Mouse (Mus musculus) embryonic stem cell, embryonic (primary cell): Measurements from ENCODE around the gene Clic5.

ENCODE experiments used
- CTCF ChIA-PET, 4 experiments: fragments of 300-600 bp in 2 of 4; fragments of 350-600 bp in 2 of 4; sonication (Branson Sonifier 250); formaldehyde crosslinking; loops; one replicate each; lab custom pipeline; 2022; ENCODE audit warnings: inconsistent platforms in 2 of 4; lab: Charles Lee
- POLR2A ChIA-PET, 4 experiments: fragments of 300-600 bp in 2 of 4; fragments of 350-600 bp in 2 of 4; sonication (Branson Sonifier 250); formaldehyde crosslinking; loops; one replicate each; lab custom pipeline; 2022; ENCODE audit warnings: antibody characterized with exemption in 4 of 4, inconsistent platforms in 1 of 4; lab: Charles Lee

Clic5 gene

GRCm38 (mm10) chr17:44188042-44188768 is at the start of gene Clic5:
Gene Clic5 (plus strand): TSS chr17:44188584.
- ChIA-PET POLR2A (interaction anchor here in 2 of 4 experiments (1.0 to 1.9 kb wide), 5 partner anchors 10 to 64 kb away, joined by 3 to 5 read pairs (median 4); no protein-coding TSS in a partner anchor), CTCF (interaction anchor here (0.5 to 1.9 kb wide), 6 partner anchors 13 to 1063 kb away, joined by 3 to 13 read pairs (median 4); no protein-coding TSS in a partner anchor)

- CTCF ChIA-PET, result interaction anchor here in 1 of 4 experiments (0.5 kb wide), 1 partner anchor 376 kb away, joined by 24 read pairs; no protein-coding TSS in a partner anchor
Observed at GRCm38 (mm10) chr17:44145806-44146205, 42.6 kb upstream of the Clic5 start.

GRCm38 (mm10) chr17:44148109-44148846 is 40.1 kb upstream of the Clic5 start:
- CTCF ChIA-PET, result interaction anchor here in 2 of 4 experiments (0.6 to 1.8 kb wide), 2 partner anchors 108 kb away, joined by 3 to 5 read pairs; no protein-coding TSS in a partner anchor
- POLR2A ChIA-PET, result no interaction called here

More at GRCm38 (mm10) chr17:44145806-44146205, 42.6 kb upstream of the Clic5 start:
- POLR2A ChIA-PET, result no interaction called here

GRCm38 (mm10) chr17:44151130-44151529 is 37.3 kb upstream of the Clic5 start:
- CTCF ChIA-PET, result interaction anchor here (0.8 to 3.6 kb wide), 5 partner anchors 14 to 108 kb away, joined by 3 to 19 read pairs (median 13); no protein-coding TSS in a partner anchor
- POLR2A ChIA-PET, result no interaction called here

DNA sequence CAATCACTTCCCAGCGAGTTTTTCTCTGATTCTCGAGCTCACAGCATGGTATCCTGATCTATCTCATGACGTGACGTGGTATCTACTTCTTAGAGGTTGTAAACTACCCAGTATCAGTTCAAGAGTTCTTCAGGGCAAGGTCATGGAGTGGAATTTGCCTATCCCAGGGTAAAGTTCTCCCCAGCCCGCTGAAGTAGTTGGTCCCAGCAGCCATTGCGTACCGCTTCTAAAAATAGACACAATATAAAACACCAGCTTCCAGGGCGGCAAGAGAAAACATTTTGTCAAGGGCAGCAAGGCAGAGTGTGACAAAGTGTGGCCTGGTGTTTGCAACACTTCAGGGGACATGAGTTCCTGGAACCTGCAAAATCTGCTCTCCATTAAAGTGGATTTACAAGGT is 36.5 kb upstream of the Clic5 start:
- CTCF ChIA-PET, result interaction anchor here in 3 of 4 experiments (0.6 to 3.6 kb wide), 7 partner anchors 15 to 349 kb away, joined by 3 to 19 read pairs (median 5); no protein-coding TSS in a partner anchor
- POLR2A ChIA-PET, result interaction anchor here in 1 of 4 experiments (1.2 kb wide), 1 partner anchor 37 kb away, joined by 3 read pairs; no protein-coding TSS in a partner anchor

DNA sequence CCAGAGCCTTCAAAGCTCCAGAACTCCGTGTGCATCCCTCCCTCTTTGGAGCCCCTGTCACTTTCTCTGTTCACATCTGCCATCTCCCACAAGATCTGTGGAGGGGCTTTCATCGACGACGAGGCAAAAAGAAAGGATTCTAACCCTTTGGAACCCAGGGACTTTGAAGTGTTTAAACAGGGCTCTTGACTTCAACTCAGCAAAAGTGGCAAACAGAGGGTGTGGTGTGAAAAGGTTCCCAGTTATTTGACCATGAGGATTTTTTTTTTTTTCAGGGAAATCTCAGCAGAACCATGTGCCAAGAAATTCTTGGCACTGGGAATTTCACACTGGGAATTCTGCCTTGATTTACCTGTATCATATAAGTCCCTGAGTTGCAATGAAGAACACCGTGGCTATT is 34.5 kb upstream of the Clic5 start:
- CTCF ChIA-PET, result interaction anchor here (0.5 to 3.6 kb wide), 6 partner anchors 12 to 401 kb away, joined by 3 to 19 read pairs (median 4); no protein-coding TSS in a partner anchor
- POLR2A ChIA-PET, result interaction anchor here in 1 of 4 experiments (0.6 kb wide), 2 partner anchors 98 to 127 kb away, joined by 3 read pairs; no protein-coding TSS in a partner anchor

GRCm38 (mm10) chr17:44155204-44155603 is 33.2 kb upstream of the Clic5 start:
- ChIA-PET CTCF (interaction anchor here in 2 of 4 experiments (0.7 to 1.7 kb wide), 3 partner anchors 11 to 103 kb away, joined by 3 to 5 read pairs (median 5); no protein-coding TSS in a partner anchor), POLR2A (no interaction called here)

- ChIA-PET POLR2A (no interaction called here), CTCF (interaction anchor here in 1 of 4 experiments (1.6 kb wide), 1 partner anchor 8 kb away, joined by 4 read pairs; no protein-coding TSS in a partner anchor)
Observed at GRCm38 (mm10) chr17:44158186-44158585, 30.2 kb upstream of the Clic5 start.

DNA sequence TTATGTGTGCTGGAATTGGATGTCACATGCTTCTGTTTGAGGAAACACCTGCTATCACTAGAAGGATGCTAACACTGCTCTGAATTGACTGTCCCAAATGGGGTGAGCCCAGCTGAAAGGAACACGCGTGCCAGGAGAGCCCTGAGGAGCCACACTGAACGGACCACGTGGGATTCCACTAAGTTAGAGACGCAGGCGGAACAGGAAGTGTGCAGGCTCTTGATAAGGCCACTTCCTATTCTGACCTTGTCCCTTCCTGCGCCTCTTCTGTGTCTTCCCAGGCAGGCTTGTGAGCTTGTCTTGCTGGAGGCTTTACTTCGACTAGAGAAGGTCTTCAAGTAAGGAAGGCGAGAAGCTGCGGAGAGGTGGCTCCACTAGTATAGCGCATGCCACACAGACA is 27.9 kb upstream of the Clic5 start:
- CTCF ChIA-PET, result no interaction called here

DNA sequence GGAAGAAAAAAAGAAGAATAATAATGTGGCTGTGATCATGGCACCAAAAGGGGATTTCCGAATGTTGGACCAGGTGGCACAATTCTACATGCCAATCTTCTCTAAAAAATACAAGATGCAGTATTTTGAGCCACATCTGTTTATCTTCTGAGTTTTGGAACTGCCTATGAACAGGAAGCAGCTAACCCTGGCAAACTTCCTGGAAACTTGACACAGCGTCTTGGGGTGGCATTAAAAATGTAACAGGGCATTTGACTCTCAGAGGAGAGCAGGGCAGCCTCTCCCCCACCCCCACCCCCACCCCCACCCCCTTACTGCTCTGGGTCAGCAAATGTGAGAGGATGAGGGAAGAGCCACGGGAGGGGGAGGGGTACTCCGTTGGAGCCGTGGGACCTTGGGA is 25.9 kb upstream of the Clic5 start:
- ChIA-PET CTCF (interaction anchor here in 1 of 4 experiments (0.5 kb wide), 1 partner anchor 175 kb away, joined by 4 read pairs; no protein-coding TSS in a partner anchor), POLR2A (no interaction called here)

More for the DNA sequence above, 27.9 kb upstream of the Clic5 start:
- POLR2A ChIA-PET, result interaction anchor here in 1 of 4 experiments (0.6 kb wide), 1 partner anchor 39 kb away, joined by 6 read pairs; no protein-coding TSS in a partner anchor

DNA sequence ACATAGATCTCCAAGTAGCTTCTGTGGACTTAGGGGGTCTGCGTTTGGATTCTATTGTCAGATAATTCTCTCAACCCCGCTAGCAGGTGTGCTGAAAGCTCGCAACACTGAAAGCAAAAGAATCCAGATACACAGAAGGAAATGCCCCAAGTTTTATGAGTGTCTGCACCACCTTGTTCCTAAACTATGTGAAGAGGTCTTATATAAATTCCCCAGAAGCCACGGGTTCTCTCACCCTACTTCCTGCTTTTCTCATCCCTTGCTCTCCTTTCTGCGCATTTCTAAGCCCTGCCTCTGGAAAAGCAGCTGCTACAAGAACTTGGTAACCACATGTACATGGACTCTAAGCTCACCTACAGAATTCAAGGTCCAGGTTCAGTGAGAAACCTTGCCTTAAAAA is 25.4 kb upstream of the Clic5 start:
- ChIA-PET CTCF (interaction anchor here in 3 of 4 experiments (0.5 to 1.3 kb wide), 3 partner anchors 9 to 1079 kb away, joined by 3 to 4 read pairs (median 4); no protein-coding TSS in a partner anchor), POLR2A (no interaction called here)

DNA sequence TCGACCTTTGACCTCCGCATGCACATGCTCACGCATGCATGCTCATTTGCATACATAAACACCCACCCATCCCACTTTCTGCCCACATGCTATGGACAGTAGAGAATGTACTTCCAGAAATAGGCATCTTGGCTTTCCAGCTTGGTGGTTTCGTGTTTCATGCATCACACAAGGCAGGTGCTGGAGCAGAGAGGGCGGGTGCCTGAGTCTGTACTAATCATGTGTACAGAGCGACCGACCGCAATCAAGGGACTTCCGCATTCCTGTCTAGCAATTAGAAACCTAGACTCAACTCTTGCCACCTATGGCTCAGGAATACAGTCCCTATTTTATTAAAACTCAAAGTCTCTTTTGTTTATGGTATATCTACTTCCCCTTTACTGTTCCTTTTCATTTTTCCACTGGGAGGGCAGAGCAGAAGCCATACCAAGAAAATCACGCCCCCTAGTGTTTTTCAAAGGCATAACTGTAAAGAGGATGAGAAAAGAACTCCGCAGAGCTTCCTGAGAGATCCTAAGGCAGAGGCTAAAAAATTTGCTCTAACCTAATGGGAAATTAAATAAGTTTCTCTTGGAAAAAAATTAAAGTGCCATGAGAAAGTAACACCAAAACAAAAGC is 22.5 kb upstream of the Clic5 start:
- POLR2A ChIA-PET, result interaction anchor here in 1 of 4 experiments (1.4 kb wide), 1 partner anchor 23 kb away, joined by 3 read pairs; the partner anchor contains the start of gene Clic5
- CTCF ChIA-PET, result interaction anchor here (0.6 to 1.0 kb wide), 15 partner anchors 8 to 564 kb away, joined by 3 to 13 read pairs (median 3); no protein-coding TSS in a partner anchor

GRCm38 (mm10) chr17:44169676-44170075 is 18.7 kb upstream of the Clic5 start:
- POLR2A ChIA-PET, result no interaction called here
- CTCF ChIA-PET, result no interaction called here

- CTCF ChIA-PET, result interaction anchor here in 2 of 4 experiments (0.7 to 2.3 kb wide), 4 partner anchors 58 to 101 kb away, joined by 3 to 10 read pairs (median 4); no protein-coding TSS in a partner anchor
- POLR2A ChIA-PET, result no interaction called here
Observed at GRCm38 (mm10) chr17:44170316-44170715, 18.1 kb upstream of the Clic5 start.

DNA sequence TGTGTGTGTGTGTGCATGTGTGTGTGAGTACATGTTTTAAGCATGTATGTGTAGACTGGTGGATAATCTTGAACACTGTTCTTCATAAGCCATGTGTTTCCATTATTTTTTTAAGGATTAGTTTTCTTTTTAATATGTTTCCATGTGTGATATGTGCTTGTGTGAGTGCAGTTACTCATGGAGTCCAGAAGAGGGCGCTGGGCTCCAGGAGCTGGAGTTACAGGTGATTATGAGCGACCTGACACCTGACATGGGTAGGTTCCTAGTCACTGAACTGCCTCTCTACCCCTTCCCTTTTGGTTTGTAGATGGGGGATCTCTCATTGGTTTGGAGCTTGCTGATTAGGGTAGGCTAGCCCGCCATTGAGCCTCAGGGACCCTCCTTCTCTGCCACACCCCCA is 16.5 kb upstream of the Clic5 start:
- POLR2A ChIA-PET, result no interaction called here
- CTCF ChIA-PET, result interaction anchor here in 3 of 4 experiments (0.6 to 2.3 kb wide), 5 partner anchors 8 to 228 kb away, joined by 3 to 10 read pairs (median 4); no protein-coding TSS in a partner anchor

DNA sequence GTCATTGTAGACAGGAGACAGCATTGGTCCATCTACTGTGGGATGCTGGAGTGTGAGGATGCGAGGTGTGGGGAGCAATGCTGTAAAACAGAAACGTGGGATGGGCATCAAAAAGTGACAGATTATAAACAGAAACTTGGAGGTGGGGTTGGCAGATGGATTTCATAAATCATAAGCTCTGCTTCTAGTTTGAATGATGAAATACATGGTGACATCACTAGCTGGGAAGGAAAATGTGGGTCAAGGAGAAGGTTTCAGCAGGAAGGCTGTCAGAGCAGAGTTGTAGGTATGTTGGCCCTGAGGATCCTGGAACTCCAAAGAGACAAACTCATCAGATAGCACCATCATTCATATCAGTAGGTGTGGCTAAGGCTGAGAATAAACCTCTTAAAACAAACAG is 15.0 kb upstream of the Clic5 start:
- POLR2A ChIA-PET, result no interaction called here

DNA sequence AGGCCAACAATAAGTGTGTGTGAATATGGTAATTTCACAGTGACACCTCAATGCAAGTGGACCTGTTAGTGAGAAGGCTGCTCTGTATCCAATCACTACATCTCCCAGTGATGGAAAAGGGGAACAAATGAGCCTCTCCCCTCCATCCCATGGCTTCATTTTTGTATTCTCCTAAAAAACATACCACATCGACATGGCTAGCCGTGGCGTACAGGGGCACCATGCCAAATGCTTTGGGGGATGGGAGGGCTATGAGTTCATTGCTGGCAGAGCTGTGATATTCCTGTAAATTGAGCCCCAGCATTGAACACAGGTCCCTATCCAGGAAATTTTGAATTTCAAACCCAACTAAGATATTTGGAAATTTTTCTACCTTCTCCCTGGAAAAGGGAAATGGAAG is 11.1 kb upstream of the Clic5 start:
- ChIA-PET POLR2A (no interaction called here), CTCF (interaction anchor here in 1 of 4 experiments (2.2 kb wide), 1 partner anchor 79 kb away, joined by 5 read pairs; no protein-coding TSS in a partner anchor)

More for the DNA sequence above, 15.0 kb upstream of the Clic5 start:
- CTCF ChIA-PET, result interaction anchor here in 1 of 4 experiments (1.3 kb wide), 1 partner anchor 86 kb away, joined by 3 read pairs; no protein-coding TSS in a partner anchor

- POLR2A ChIA-PET, result no interaction called here
Observed at GRCm38 (mm10) chr17:44181346-44181745, 7.0 kb upstream of the Clic5 start.

More at GRCm38 (mm10) chr17:44181346-44181745, 7.0 kb upstream of the Clic5 start:
- CTCF ChIA-PET, result no interaction called here
